Mouse (Mus musculus) heart, embryonic 13.5 days (tissue): ENCODE measurements around the gene Plvap. TPM values are rescaled to one million over a fixed set of nuclear protein-coding genes. Genes with fewer than 3 reads are reported as not detected.
A peak's percentile ranks its signal among the peaks of the same experiment; 100 is the strongest.

ENCODE experiments used
- ATAC-seq: fragments of 200-750 bp; cut with Nextera tagmentation; 2 replicates; pipeline ENCODE4 v1.8.0; 2017; ENCODE audit warnings: moderate TSS enrichment; ENCODE audit not compliant: insufficient number of reproducible peaks, low FRiP score, low TSS enrichment; ENCODE audit errors: extremely low read depth
- H3K27ac ChIP-seq: fragments of 300-500 bp; sonication (generic); replicated peaks from 2 replicates; pipeline ENCODE4 v1.5.1; 2015; ENCODE audit warnings: moderate library complexity, mild to moderate bottlenecking, inconsistent platforms
- H3K27me3 ChIP-seq: fragments of 300-500 bp; sonication (generic); replicated peaks from 2 replicates; pipeline ENCODE4 v1.6.1; 2015; ENCODE audit warnings: mild to moderate bottlenecking, inconsistent platforms
- H3K36me3 ChIP-seq: fragments of 300-500 bp; sonication (generic); 2 replicates; pipeline ENCODE4 v1.6.1; 2015; ENCODE audit warnings: mild to moderate bottlenecking, inconsistent platforms
- H3K4me1 ChIP-seq: fragments of 300-500 bp; sonication (generic); 2 replicates; pipeline ENCODE4 v1.6.1; 2015; ENCODE audit warnings: inconsistent platforms
- H3K4me2 ChIP-seq: fragments of 300-500 bp; sonication (generic); 2 replicates; pipeline ENCODE4 v1.6.1; 2015; ENCODE audit warnings: inconsistent platforms, mild to moderate bottlenecking, moderate library complexity
- H3K4me3 ChIP-seq: fragments of 300-500 bp; sonication (generic); 2 replicates; pipeline ENCODE4 v1.5.1; 2015; ENCODE audit warnings: moderate library complexity, mild to moderate bottlenecking, inconsistent platforms
- H3K9ac ChIP-seq: fragments of 300-500 bp; sonication (generic); 2 replicates; pipeline ENCODE4 v1.6.1; 2015; ENCODE audit warnings: inconsistent platforms, mild to moderate bottlenecking, moderate library complexity
- H3K9me3 ChIP-seq: fragments of 300-500 bp; sonication (generic); 2 replicates; pipeline ENCODE4 v1.6.1; 2016; ENCODE audit warnings: inconsistent platforms
- WGBS: fragments of 180-500 bp; shearing (Covaris S2); methylation state at CpG from one replicate; pipeline ENCODE4 v1.1.7; 2015; ENCODE audit warnings: mixed read lengths; 5-methylcytosine and 5-hydroxymethylcytosine counted together
- polyA plus RNA-seq: library from polyadenylated mRNA; unstranded; fragments of >200 nt; fragmentation: Nextera tagmentation; extraction: Ambion mirVana; gene quantifications from 2 replicates; pipeline ENCODE4 v1.2.1, GENCODE M21; 2015

The Plvap gene
- polyA plus RNA-seq, 1 experiment from 2014 or later: 135 TPM

- Histone ChIP-seq H3K27ac (no peak overlapping the region), H3K9me3 (no peaks in the 10 kb centered on the region), H3K4me3 (no peak overlapping the region), H3K4me1 (peaks cover 33% of the 10 kb centered on the region), H3K9ac (no peak overlapping the region), H3K27me3 (peaks cover 5% of the 10 kb centered on the region; the same call in 1 of the 2 replicates), H3K36me3 (peaks cover 48% of the 10 kb centered on the region), H3K4me2 (no peak overlapping the region)
- no peak for ATAC-seq
- 79% methylated on average over 8 of the region's 8 CpGs for WGBS
Observed at GRCm38 (mm10) chr8:71472601-71473386, 38.8 kb downstream of the Plvap start.

GRCm38 (mm10) chr8:71471861-71472260, 39.7 kb downstream of the Plvap start:
- no peak overlapping the region for H3K9ac ChIP-seq
- H3K9me3 ChIP-seq: no peaks in the 10 kb centered on the region
- H3K27ac ChIP-seq: no peak overlapping the region
- H3K4me2 ChIP-seq: no peak overlapping the region
- WGBS: 93% methylated on average over 17 of the region's 17 CpGs
- H3K4me3 ChIP-seq: no peak overlapping the region
- ATAC-seq: no peak
- H3K36me3 ChIP-seq: peaks cover 49% of the 10 kb centered on the region
- peaks cover 24% of the 10 kb centered on the region for H3K4me1 ChIP-seq
- no peaks in the 10 kb centered on the region for H3K27me3 ChIP-seq

- Histone ChIP-seq H3K4me2 (0 out of 2 replicates have a peak overlapping the region, but pooled peaks have one; percentile 93), H3K4me1 (peaks cover 24% of the 10 kb centered on the region), H3K9me3 (no peaks in the 10 kb centered on the region), H3K4me3 (no peak overlapping the region), H3K36me3 (peaks cover 58% of the 10 kb centered on the region), H3K27me3 (no peaks in the 10 kb centered on the region), H3K27ac (no peak overlapping the region), H3K9ac (peak overlapping the region; percentile 37; the same call in 1 of the 2 replicates)
- WGBS: 86% methylated on average over 5 of the region's 5 CpGs
- no peak for ATAC-seq
Observed at GRCm38 (mm10) chr8:71470913-71471255, 40.7 kb downstream of the Plvap start.

- peaks cover 26% of the 10 kb centered on the region for H3K4me1 ChIP-seq
- peak overlapping the region; percentile 93 for H3K4me2 ChIP-seq
- peaks cover 61% of the 10 kb centered on the region for H3K36me3 ChIP-seq
- no peak for ATAC-seq
- H3K27ac ChIP-seq: no peak overlapping the region
- H3K27me3 ChIP-seq: no peaks in the 10 kb centered on the region
- WGBS: 81% methylated on average over 3 of the region's 3 CpGs
- H3K9ac ChIP-seq: peak overlapping the region; percentile 86
- no peaks in the 10 kb centered on the region for H3K9me3 ChIP-seq
- H3K4me3 ChIP-seq: peak overlapping the region; percentile 69
Observed at GRCm38 (mm10) chr8:71470146-71470912, 41.2 kb downstream of the Plvap start.

- Histone ChIP-seq H3K9ac (peak overlapping the region; percentile 86), H3K4me1 (peaks cover 28% of the 10 kb centered on the region), H3K4me2 (peak overlapping the region; percentile 93), H3K9me3 (no peaks in the 10 kb centered on the region), H3K27ac (peak overlapping the region; percentile 53), H3K27me3 (no peaks in the 10 kb centered on the region), H3K4me3 (peak overlapping the region; percentile 69), H3K36me3 (peaks cover 52% of the 10 kb centered on the region)
- under 1% methylated on average over 23 of the region's 24 CpGs for WGBS
- ATAC-seq: peak; percentile 12; the same call in 1 of the 2 replicates
Observed at GRCm38 (mm10) chr8:71469411-71469810, 42.1 kb downstream of the Plvap start.

GRCm38 (mm10) chr8:71468916-71469315, 42.6 kb downstream of the Plvap start, which contains the start of gene Dda1:
TSS of gene Dda1 (plus strand) at chr8:71469199.
- WGBS: under 1% methylated on average over 45 of the region's 52 CpGs
- Histone ChIP-seq H3K9me3 (no peaks in the 10 kb centered on the region), H3K36me3 (peaks cover 47% of the 10 kb centered on the region), H3K4me2 (peak within 1 kb of the TSS; percentile 93), H3K27me3 (no peaks in the 10 kb centered on the region), H3K9ac (peak within 1 kb of the TSS; percentile 86), H3K4me3 (peak within 1 kb of the TSS; percentile 69), H3K4me1 (peaks cover 33% of the 10 kb centered on the region), H3K27ac (peak within 1 kb of the TSS; percentile 53)
- peak; percentile 86 for ATAC-seq

- ATAC-seq: no peak
- WGBS: 86% methylated on average over 1 of the region's 1 CpGs
Observed at GRCm38 (mm10) chr8:71468001-71468400, 43.6 kb downstream of the Plvap start.

GRCm38 (mm10) chr8:71467201-71467600, 44.4 kb downstream of the Plvap start:
- H3K4me3 ChIP-seq: no peak overlapping the region
- 89% methylated on average over 2 of the region's 2 CpGs for WGBS
- peaks cover 30% of the 10 kb centered on the region for H3K36me3 ChIP-seq
- no peak overlapping the region for H3K27ac ChIP-seq
- no peak overlapping the region for H3K4me2 ChIP-seq
- H3K9me3 ChIP-seq: no peaks in the 10 kb centered on the region
- peaks cover 45% of the 10 kb centered on the region for H3K4me1 ChIP-seq
- peaks cover 3% of the 10 kb centered on the region; the same call in 1 of the 2 replicates for H3K27me3 ChIP-seq
- ATAC-seq: no peak
- H3K9ac ChIP-seq: no peak overlapping the region

More at GRCm38 (mm10) chr8:71468001-71468400, 43.6 kb downstream of the Plvap start:
- no peaks in the 10 kb centered on the region for H3K9me3 ChIP-seq
- peaks cover 37% of the 10 kb centered on the region for H3K4me1 ChIP-seq
- H3K36me3 ChIP-seq: peaks cover 38% of the 10 kb centered on the region
- no peak overlapping the region for H3K27ac ChIP-seq
- H3K4me2 ChIP-seq: no peak overlapping the region
- no peaks in the 10 kb centered on the region for H3K27me3 ChIP-seq
- no peak overlapping the region for H3K9ac ChIP-seq
- H3K4me3 ChIP-seq: no peak overlapping the region

GRCm38 (mm10) chr8:71466198-71466597, 45.4 kb downstream of the Plvap start:
- no peak overlapping the region for H3K4me3 ChIP-seq
- H3K4me2 ChIP-seq: peak overlapping the region; percentile 95; the same call in 1 of the 2 replicates
- WGBS: 91% methylated on average over 5 of the region's 5 CpGs
- H3K9ac ChIP-seq: no peak overlapping the region
- H3K36me3 ChIP-seq: peaks cover 27% of the 10 kb centered on the region
- H3K27ac ChIP-seq: no peak overlapping the region
- ATAC-seq: no peak
- H3K4me1 ChIP-seq: peaks cover 52% of the 10 kb centered on the region
- H3K9me3 ChIP-seq: no peaks in the 10 kb centered on the region
- peaks cover 13% of the 10 kb centered on the region for H3K27me3 ChIP-seq

- 63% methylated on average over 8 of the region's 8 CpGs for WGBS
- peaks cover 27% of the 10 kb centered on the region for H3K36me3 ChIP-seq
- H3K27ac ChIP-seq: peak overlapping the region; percentile 90; the same call in 1 of the 2 replicates
- H3K9me3 ChIP-seq: no peaks in the 10 kb centered on the region
- H3K4me1 ChIP-seq: peaks cover 52% of the 10 kb centered on the region
- peak overlapping the region; percentile 88 for H3K9ac ChIP-seq
- peaks cover 17% of the 10 kb centered on the region for H3K27me3 ChIP-seq
- H3K4me2 ChIP-seq: peak overlapping the region; percentile 95
- ATAC-seq: no peak
- peak overlapping the region; percentile 69 for H3K4me3 ChIP-seq
Observed at GRCm38 (mm10) chr8:71465733-71466132, 45.8 kb downstream of the Plvap start.
